Mouse (Mus musculus): ENCODE data around the gene Hbq1a.

The Hbq1a gene

DNA sequence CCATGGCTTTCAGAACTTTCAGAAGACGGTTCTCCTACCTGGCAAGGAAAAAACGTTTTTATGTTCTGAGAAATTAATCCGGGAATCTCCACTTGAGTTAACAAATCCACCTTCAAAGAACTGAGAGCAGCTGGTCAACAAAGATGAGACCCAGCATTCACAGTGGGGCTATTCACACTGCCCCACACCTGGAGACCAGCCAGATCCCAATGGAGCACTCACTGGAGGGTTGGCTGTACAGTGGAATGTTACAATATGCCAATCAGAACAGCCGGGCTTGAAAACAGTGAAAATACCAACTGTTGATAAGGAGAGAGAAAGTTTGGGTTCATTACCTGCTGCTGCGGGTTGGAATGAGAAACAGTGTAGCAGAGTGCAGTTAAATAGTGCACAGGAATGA is 32.0 kb downstream of the Hbq1a start:
- no peak for DNase-seq

DNA sequence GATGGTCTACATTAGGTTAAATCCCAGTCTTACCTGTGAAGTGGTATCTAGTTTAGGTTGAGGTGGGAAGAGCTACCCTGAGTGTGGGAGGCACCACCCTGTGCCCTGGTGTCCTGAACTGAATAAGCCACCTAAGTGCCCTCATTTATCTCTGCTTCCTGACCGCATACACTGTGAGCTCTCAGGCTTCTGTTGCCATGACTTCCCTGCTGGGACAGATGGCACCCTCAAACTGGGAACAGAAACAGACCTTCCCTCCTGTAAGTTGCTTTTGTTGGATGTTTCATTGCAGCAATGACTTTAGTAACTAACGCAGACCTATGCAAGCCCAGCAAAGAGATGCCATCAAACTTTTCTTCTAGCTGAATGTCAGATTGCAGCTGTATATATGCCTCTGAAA is 33.4 kb downstream of the Hbq1a start:
- no peak for DNase-seq

DNA sequence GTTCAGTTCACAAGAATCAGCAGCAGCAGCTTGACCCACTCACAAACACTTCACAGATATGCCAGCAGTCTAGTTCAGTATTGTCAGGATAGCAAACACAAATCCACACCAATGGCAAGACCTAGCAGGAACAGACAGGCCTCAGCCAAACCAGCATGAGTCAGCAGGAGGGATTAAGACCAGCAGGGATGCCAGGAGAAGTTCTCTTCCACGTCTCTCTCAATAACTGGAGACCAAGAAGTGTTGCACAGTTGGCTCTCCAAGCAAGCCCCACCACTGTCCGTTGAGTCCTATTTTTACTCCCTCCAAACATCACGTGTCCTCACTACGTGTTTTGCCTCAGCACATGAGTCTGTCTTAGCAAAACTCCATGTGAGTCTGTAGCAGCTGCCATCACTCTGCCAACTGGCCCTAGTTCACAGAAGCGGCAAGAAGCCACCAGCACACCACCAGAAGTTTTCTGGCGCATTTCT is 36.6 kb downstream of the Hbq1a start:
- no peak for DNase-seq

DNA sequence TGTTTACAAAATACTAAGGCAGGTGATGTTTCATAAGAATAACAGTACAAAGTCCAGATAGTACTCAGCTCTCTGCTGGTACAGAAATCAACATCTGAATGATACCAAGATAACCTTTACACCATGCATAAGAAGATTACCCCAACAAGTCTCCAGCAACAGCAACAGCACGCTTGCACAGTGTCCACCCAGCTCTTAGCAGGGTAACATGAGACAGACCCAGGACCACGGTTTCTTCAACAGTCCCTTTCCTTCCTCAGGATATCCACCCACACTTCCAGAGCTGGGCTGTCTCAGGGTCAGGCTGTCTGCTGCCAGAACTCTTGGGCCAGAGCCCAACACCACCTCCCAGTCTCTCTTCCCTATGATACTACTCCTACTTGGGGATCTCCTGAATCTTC is 39.3 kb downstream of the Hbq1a start:
- peak; percentile 36 to 41 for DNase-seq

DNA sequence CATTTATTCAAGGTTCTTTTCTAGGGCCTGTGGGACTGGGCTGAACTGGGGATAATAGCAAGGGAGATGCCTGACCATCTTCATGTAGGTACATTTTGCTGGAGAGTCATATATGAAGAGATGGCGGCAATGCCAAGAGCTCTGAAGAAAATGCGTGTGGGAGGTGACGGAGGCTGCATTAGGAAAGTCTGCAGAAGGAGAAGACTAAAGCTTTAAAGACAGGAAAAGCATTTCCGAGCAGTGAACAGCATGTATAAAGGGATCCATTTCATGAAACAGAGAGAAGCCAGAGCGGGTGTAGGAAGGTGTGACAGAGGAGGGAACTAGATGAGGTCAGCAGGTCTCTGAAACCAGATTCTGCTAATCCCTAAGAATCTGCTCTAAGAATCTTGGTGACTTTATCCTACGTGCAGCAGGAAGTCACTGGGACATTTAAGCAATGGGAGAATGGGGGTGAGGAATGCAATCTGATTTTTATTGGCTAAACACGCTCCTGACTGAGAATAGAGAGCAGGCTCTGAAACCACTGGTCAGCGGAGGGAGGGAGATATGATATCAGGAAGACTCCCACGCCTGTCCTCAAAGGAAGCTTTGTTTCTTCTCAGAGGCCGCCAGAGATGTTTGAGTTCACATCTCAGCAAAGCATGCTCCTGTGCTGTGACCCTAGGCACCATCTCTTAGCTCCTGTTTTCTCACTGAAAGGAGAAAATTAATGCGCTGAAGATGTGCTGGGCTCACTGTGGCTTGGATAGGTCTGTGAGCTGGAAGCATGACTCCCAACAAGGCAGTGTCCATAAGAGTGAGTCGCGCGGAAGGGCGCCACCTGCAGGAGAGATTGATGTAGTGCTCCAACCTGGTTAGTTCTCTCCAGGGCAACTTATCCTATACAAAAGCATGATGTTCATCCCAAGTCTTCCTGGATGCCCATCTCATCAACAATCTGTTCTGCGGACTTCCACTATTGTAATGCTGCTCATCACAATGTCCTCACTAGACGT is 40.9 kb downstream of the Hbq1a start:
- DNase-seq = peak in 1 of 2 experiments; percentile 31

DNA sequence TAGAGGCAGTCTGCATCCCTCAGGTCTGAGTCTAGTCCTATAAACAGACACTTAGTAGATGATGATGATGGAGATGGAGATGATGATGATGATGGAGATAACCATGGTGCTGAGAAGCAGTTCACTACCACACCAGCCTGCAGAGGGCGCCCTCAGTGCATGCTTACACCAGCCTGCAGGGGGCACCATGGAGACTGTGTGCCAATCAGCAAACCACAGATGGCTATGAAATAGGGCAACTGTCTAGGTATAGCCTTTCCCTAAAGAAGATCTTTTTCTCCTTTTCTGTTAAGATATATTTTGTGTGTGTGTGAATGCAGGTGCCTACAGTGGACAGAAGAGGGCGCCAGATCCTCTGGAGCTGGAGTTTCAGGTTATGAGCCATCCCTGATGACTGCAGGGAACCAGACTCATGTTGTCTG is 42.9 kb downstream of the Hbq1a start:
- DNase-seq = peak in 1 of 2 experiments; percentile 47

DNA sequence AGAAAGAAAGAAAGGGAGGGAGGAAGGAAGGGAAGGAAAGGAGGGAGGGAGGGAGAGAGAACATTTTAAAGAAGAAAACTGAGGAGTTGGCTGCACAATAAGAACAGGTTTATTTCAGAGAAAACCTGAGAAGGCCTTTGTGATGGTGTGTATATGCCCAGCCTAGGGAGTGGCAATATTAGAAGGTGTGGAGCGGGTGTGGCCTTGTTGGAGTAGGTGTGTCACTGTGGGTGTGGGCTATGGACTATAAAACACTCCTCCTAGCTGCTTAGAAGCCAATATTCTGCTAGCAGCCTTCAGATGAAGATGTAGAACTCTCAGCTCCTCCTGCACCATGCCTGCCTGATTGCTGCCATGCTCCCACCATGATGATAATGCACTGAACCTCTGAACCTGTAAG is 43.5 kb downstream of the Hbq1a start:
- no peak for DNase-seq

DNA sequence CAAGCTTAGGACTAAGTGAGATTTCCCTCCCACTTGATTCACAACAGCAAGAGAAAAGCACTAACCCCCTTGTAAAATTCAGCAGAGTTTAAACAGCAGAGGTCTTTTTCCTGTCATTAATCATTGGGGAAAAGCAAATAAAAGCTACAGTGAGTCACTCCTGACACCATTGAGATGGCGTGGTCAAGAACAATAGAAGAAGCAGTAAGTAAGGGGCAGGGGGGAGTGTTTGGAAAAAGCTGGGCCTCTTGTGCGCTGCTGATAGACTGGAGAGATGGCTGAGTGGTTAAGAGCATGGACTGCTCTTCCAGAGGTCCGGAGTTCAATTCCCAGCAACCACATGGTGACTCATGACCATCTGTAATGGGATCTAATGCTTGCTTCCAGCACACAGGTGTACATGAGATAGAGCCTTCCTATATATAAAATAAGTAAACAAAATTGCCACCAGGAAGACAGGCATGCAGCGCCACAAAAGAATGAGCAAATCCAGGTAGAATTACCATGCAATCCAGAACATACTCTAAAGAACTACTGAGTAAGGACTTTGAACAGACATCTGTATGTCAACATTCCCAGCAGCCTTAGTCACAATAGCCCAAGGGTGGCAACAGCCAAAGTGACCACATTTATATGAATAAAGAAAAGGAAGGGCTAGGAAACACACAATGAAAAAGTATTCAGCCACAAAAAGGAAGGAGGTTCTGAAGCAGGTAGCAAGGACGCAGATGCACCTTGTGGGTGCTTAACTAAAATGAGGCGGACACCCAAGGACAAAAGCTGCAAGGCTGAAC is 45.8 kb downstream of the Hbq1a start:
- DNase-seq = no peak

DNA sequence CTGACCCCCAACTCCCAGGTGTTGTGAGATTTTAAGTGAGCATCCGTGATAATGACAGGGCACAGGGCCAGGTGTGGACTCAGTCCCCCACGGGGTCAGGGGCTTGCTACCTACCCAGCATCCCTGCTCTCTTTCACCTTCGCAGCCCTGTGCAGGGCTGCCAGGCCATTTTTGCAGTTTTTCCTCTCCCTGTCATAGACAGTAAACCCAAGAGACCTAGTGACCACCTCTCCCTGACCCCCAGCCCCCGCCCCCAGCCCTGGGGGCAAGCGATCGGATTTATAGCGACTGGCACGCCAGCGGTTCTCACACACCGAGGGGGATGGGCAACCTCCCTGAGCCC is 47.4 kb downstream of the Hbq1a start:
- no peak for DNase-seq

DNA sequence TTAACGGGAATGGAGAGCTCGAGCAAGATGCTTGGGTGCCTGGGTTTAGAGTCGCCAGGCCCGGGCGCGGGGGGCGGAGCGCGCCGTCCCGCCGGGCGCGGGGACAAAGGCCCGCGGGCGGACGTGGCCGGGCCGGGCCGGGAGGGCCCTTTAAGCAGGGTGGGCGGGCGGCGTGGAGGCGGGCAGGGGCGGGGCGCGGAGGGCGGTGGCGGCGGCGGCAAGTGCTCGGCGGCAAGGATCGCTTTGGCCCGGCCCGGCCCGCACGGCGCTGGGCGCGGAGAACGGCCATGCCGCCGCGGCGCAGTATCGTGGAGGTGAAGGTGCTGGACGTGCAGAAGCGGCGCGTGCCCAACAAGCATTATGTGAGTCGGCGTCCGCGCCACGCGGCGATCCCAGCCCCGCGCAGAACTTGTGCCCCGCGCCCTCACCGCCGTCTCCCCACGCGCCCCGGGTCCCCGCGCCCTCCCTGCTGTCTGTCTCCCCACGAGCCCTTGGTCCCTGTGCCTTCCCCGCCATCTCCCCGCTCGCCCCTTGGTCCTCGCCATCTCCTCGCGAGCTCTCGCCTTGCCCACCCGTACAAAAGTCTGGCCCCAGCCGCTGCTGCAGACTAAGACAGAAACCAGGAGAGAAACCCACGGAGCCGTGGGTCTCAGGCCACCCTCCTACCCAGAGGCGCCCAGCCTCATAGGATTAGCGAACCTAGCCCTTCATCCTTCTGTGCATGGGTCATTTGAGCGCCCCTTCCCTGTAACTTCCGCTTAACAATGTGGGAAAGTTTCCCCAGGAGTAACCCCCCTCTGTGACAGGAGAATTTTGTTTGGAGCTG is 48.0 kb downstream of the Hbq1a start, which contains the start of gene Sh3pxd2b:
Gene Sh3pxd2b (plus strand): TSS at position 214 of the 826 bp plus-strand sequence.
- DNase-seq = peak in 1 of 2 experiments; percentile 37

DNA sequence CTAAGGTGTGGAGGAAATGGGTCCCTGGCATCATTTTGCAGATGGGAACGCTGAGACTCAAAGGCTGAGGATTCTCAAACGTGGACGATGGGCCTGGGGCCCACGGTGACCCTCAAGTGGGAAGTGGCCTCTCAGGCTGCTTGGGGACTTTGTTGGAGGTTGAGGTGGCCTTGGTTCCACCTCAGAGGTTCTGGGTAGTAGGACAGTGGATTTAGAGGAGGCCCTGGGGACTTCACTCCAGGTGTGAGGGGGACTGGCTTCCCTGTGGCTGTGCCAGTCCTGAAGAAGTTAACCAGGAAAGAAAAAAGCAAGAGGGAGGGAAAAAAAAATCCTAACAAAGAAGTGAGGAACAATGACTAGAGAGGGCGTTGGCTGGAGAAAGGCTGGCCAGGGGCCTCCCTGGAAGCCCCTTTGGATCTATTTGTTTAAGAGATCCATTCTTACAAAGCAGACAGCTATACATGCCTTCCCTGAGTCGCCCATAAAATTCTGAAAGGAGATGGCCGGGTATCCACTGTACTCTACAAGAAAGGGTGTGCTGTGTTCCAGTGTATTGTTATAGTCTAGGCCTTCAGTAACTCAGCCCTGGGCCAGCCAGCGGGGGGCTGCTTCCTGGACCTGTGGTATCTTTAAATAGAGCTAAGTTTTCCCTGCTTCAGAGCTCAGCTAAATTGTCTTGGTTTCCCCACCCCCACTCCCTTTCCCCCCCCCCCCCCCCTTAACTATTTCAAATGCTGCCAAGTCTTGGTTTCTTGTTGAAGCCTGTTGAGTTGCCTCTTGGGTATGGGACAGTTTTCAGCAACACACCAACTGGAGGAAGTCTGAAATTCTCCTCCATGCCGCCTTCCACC is 48.8 kb downstream of the Hbq1a start:
- DNase-seq = no peak

DNA sequence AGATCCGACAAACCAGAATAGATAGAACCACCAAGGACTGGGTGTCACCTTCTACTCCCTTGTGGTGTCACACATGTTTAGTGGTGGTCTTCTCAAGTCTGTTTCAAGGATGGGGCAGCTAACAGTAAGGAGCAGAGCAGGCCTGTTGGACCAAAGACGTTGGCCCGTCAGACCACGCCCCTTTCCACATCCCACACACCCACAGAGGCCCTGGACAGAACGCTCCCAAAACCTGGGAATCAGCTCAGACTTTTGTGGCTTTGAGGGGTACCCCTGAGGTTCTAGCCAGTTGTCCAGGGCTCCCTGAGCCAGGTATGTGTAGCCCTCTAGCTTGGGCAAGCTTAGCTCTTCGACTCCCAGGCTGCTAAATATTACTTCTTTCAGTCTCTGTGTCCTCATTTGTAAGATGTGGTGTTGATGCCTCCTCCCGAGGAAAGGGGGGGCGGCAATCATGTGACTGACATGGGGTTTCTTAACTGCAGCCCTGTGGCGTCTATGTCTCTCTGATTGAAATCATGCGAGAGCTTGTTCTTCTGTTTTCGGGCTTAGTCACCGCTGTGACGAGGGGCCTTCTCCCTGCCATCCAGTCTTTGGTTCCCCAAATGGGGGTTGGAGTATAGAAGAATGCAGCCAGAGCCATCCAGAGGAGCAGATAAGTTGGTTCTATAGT is 49.5 kb downstream of the Hbq1a start:
- peak in 1 of 2 experiments; percentile 7 for DNase-seq
